Mouse (Mus musculus) kidney, adult 2 months (tissue): ENCODE measurements at regions not wholly inside any gene's neighbourhood (a gene's known extent, or its start where the extent isn't known, plus 50 kb on each side); places are given as distances from the start of the nearest gene placed in this dataset.

Source experiments
- CTCF ChIP-seq: fragments of 200-500 bp; conservative IDR thresholded peaks from 2 replicates; pipeline ENCODE4 v1.5.1; 2011; ENCODE audit warnings: low read depth, mild to moderate bottlenecking, control low read depth, low read length, moderate library complexity, mixed read lengths; ENCODE audit not compliant: insufficient read depth, insufficient read length
- POLR2A ChIP-seq: fragments of 200-500 bp; IDR thresholded peaks from one replicate; pipeline ENCODE4 v1.6.1; 2011; ENCODE audit warnings: low read depth, low read length, control low read depth

GRCm38 (mm10) chr13:31334981-31335380 lies 221.0 kb upstream of the Foxq1 start:
- TF ChIP-seq CTCF (no peak), POLR2A (no peak)
